Mouse (Mus musculus) limb, embryonic 15.5 days (tissue): ENCODE measurements at regions not wholly inside any gene's neighbourhood (a gene's known extent, or its start where the extent isn't known, plus 50 kb on each side); places are given as distances from the start of the nearest gene placed in this dataset.

ENCODE experiments used
- ATAC-seq: fragments of 200-750 bp; cut with Nextera tagmentation; 2 replicates; pipeline ENCODE4 v1.8.0; 2017; ENCODE audit warnings: low read depth, moderate TSS enrichment; ENCODE audit not compliant: insufficient number of reproducible peaks, low FRiP score, low TSS enrichment
- H3K27ac ChIP-seq: fragments of 300-500 bp; sonication (generic); 2 replicates; pipeline ENCODE4 v1.5.1; 2015; ENCODE audit warnings: moderate library complexity, mild to moderate bottlenecking, inconsistent platforms
- H3K27me3 ChIP-seq: fragments of 300-500 bp; sonication (generic); 2 replicates; pipeline ENCODE4 v1.6.1; 2015; ENCODE audit warnings: inconsistent platforms
- H3K36me3 ChIP-seq: fragments of 300-500 bp; sonication (generic); 2 replicates; pipeline ENCODE4 v1.6.1; 2015; ENCODE audit warnings: inconsistent platforms
- H3K4me1 ChIP-seq: fragments of 300-500 bp; sonication (generic); 2 replicates; pipeline ENCODE4 v1.6.1; 2015; ENCODE audit warnings: inconsistent platforms
- H3K4me2 ChIP-seq: fragments of 300-500 bp; sonication (generic); 2 replicates; pipeline ENCODE4 v1.6.1; 2015; ENCODE audit warnings: mild to moderate bottlenecking, inconsistent platforms
- H3K4me3 ChIP-seq: fragments of 300-500 bp; sonication (generic); 2 replicates; pipeline ENCODE4 v1.5.1; 2015; ENCODE audit warnings: mild to moderate bottlenecking, inconsistent platforms
- H3K9ac ChIP-seq: fragments of 300-500 bp; sonication (generic); 2 replicates; pipeline ENCODE4 v1.6.1; 2015; ENCODE audit warnings: inconsistent platforms
- H3K9me3 ChIP-seq: fragments of 300-500 bp; sonication (generic); 2 replicates; pipeline ENCODE4 v1.6.1; 2016; ENCODE audit warnings: inconsistent platforms
- WGBS: fragments of 180-500 bp; shearing (Covaris S2); methylation state at CpG from one replicate; pipeline ENCODE4 v1.1.7; 2015; 5-methylcytosine and 5-hydroxymethylcytosine counted together

- Histone ChIP-seq H3K4me1 (0 out of 2 replicates have a peak, but pooled peaks cover 6% of the 10 kb centered on the region), H3K9me3 (no peaks in the 10 kb centered on the region), H3K4me3 (no peak overlapping the region), H3K27ac (no peak overlapping the region), H3K4me2 (no peak overlapping the region), H3K36me3 (no peaks in the 10 kb centered on the region), H3K9ac (no peak overlapping the region), H3K27me3 (no peaks in the 10 kb centered on the region)
- no peak for ATAC-seq
- 44% methylated on average over 12 of the region's 12 CpGs for WGBS
Measured at GRCm38 (mm10) chr11:24347225-24347624, 269.4 kb downstream of the Bcl11a start.

- Histone ChIP-seq H3K27me3 (no peaks in the 10 kb centered on the region), H3K27ac (no peak overlapping the region), H3K4me1 (0 out of 2 replicates have a peak, but pooled peaks cover 4% of the 10 kb centered on the region), H3K9ac (no peak overlapping the region), H3K9me3 (no peaks in the 10 kb centered on the region), H3K4me2 (no peak overlapping the region), H3K4me3 (no peak overlapping the region), H3K36me3 (no peaks in the 10 kb centered on the region)
- 51% methylated on average over 4 of the region's 4 CpGs for WGBS
- no peak for ATAC-seq
Measured at GRCm38 (mm10) chr11:24348741-24349140, 270.9 kb downstream of the Bcl11a start.

GRCm38 (mm10) chr11:24349967-24350643 is 272.2 kb downstream of the Bcl11a start:
- H3K36me3 ChIP-seq: no peaks in the 10 kb centered on the region
- no peak overlapping the region for H3K4me3 ChIP-seq
- no peak overlapping the region for H3K4me2 ChIP-seq
- WGBS: 38% methylated on average over 10 of the region's 10 CpGs
- H3K4me1 ChIP-seq: 0 out of 2 replicates have a peak, but pooled peaks cover 4% of the 10 kb centered on the region
- H3K27me3 ChIP-seq: no peaks in the 10 kb centered on the region
- no peak for ATAC-seq
- H3K9ac ChIP-seq: no peak overlapping the region
- no peaks in the 10 kb centered on the region for H3K9me3 ChIP-seq
- H3K27ac ChIP-seq: no peak overlapping the region

DNA sequence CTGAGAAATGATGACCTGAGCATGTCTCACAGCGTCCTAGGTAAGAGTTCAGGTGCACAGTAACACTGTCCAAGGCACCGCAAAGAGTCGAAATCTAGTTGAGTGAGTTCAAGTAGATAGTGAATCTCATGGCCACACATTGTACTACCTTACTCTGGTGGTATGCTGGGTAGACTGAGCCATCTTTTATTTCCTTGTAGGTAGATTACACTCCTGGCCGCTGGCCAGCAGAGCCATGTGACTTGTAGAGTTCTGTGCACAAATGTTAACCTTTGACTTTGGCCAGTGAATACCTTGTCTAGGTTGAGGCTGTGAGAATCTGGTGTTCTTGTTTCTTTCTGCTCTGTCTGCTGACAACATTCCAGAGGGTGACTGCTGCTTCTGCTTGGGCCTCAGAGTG is 273.0 kb downstream of the Bcl11a start:
- H3K4me1 ChIP-seq: 0 out of 2 replicates have a peak, but pooled peaks cover 4% of the 10 kb centered on the region
- no peak overlapping the region for H3K9ac ChIP-seq
- H3K4me3 ChIP-seq: no peak overlapping the region
- ATAC-seq: no peak
- no peaks in the 10 kb centered on the region for H3K9me3 ChIP-seq
- 88% methylated on average over 4 of the region's 4 CpGs for WGBS
- H3K27me3 ChIP-seq: no peaks in the 10 kb centered on the region
- H3K27ac ChIP-seq: no peak overlapping the region
- H3K36me3 ChIP-seq: no peaks in the 10 kb centered on the region
- H3K4me2 ChIP-seq: no peak overlapping the region

DNA sequence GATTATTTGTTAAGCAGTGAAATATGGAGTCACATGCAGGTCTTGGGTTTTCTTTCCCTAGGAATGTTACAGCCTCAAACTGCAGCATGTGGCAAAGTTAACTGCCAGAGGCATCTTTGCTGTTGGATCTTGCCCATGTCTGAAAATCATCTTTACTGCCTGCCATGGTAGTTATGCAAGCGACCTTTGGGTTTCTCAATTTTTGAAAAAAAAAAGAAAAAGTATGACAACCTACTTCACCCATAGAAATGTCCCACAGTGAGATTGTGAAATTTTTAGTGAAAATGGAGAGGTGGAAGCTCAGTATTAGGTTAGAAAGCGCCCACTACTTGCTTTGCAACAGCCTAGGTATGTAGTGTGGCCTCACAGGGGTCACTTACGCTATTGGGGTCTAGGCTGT is 274.2 kb downstream of the Bcl11a start:
- no peak for ATAC-seq
- Histone ChIP-seq H3K4me3 (no peak overlapping the region), H3K27ac (no peak overlapping the region), H3K36me3 (no peaks in the 10 kb centered on the region), H3K4me2 (no peak overlapping the region), H3K9me3 (no peaks in the 10 kb centered on the region), H3K9ac (no peak overlapping the region), H3K4me1 (0 out of 2 replicates have a peak, but pooled peaks cover 4% of the 10 kb centered on the region), H3K27me3 (no peaks in the 10 kb centered on the region)
- whole genome bisulfite sequencing: 70% methylated on average over 3 of the region's 3 CpGs

DNA sequence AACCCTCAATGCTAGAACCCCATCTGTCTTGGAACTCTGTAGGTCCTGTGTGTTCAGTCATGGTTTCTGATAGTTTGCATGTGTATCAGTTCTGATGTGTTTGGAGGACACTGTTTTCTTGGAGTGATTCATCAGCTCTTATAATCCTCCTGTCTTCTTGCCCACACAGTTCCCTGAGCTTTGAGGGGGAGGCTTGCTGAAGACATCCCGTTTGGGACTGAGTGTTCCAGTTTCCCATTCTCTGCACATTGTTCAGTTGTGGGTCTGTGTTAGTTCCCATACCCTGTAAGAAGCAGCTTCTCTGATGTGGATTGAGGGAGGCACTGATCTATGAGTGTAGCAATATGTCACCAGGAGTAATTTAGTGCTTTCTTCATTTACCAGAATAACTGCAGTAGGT is 275.2 kb downstream of the Bcl11a start:
- WGBS: 67% methylated on average over 1 of the region's 1 CpGs
- no peak overlapping the region for H3K9ac ChIP-seq
- no peak overlapping the region for H3K4me3 ChIP-seq
- no peak overlapping the region for H3K27ac ChIP-seq
- no peaks in the 10 kb centered on the region for H3K27me3 ChIP-seq
- H3K4me1 ChIP-seq: 0 out of 2 replicates have a peak, but pooled peaks cover 2% of the 10 kb centered on the region
- ATAC-seq: no peak
- no peaks in the 10 kb centered on the region for H3K36me3 ChIP-seq
- no peak overlapping the region for H3K4me2 ChIP-seq
- H3K9me3 ChIP-seq: no peaks in the 10 kb centered on the region

GRCm38 (mm10) chr11:24357388-24357787 is 279.5 kb downstream of the Bcl11a start:
- Histone ChIP-seq H3K4me2 (no peak overlapping the region), H3K4me3 (no peak overlapping the region), H3K27ac (no peak overlapping the region), H3K9me3 (no peaks in the 10 kb centered on the region), H3K36me3 (no peaks in the 10 kb centered on the region), H3K27me3 (no peaks in the 10 kb centered on the region), H3K9ac (no peak overlapping the region), H3K4me1 (peaks cover 3% of the 10 kb centered on the region)
- WGBS: 82% methylated on average over 1 of the region's 1 CpGs
- no peak for ATAC-seq

DNA sequence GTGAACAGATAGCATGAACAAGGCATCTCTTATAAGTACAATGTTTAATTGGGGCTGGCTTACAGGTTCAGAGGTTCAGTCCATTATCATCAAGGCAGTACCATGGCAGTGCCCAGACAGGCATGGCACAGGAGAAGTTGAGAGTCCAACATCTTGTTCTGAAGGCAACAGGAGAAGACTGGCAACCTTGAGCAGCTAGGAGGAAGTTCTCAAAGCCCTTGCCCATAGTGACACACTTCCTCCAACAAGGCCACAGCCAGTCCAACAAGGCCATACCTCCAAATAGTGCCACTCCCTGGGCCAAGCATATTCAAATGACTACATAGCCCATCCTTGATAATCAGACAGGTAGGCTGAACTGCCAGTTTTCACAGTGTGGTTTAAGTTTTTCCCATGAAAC is 281.2 kb downstream of the Bcl11a start:
- H3K27ac ChIP-seq: no peak overlapping the region
- ATAC-seq: no peak
- no peak overlapping the region for H3K9ac ChIP-seq
- peaks cover 13% of the 10 kb centered on the region for H3K4me1 ChIP-seq
- H3K4me3 ChIP-seq: no peak overlapping the region
- no peaks in the 10 kb centered on the region for H3K36me3 ChIP-seq
- no peak overlapping the region for H3K4me2 ChIP-seq
- H3K27me3 ChIP-seq: no peaks in the 10 kb centered on the region
- H3K9me3 ChIP-seq: no peaks in the 10 kb centered on the region

DNA sequence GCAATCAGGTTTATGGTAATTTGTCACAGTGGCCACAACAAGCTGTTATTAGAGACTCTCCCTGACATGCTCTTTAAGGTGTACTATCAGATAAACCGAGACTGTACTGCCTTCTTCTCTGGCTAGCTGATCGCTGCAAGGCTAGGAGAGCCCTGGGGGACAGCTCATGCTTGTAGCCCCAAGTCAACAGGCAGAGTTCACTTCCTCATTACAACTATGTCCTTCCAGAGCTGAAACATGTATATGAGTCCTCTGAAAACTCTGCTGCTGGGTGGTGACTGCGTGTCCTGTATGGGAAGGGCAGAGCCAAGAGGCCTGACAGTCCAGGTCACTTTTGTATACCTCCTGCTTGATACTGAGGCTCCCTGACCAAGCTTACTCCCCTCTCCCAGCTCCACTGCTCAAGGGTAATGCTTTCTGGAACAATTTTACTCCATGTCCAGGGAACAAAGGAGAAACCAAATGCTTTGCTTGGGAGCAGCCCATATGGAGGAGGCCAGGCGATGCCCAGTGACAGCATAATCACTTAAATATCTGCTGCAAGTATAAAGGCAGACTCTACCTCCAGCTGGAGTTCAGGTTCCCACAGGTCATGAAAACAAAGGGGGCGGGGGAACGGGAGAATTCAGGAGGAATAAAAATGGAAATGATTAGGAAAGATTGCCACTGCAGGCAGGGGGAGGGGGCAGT is 284.3 kb downstream of the Bcl11a start:
- Histone ChIP-seq H3K4me3 (no peak overlapping the region), H3K9ac (no peak overlapping the region), H3K36me3 (no peaks in the 10 kb centered on the region), H3K27me3 (no peaks in the 10 kb centered on the region), H3K4me2 (no peak overlapping the region), H3K4me1 (peaks cover 15% of the 10 kb centered on the region), H3K9me3 (no peaks in the 10 kb centered on the region), H3K27ac (no peak overlapping the region)
- no peak for ATAC-seq
- WGBS: 37% methylated on average over 6 of the region's 6 CpGs

- Histone ChIP-seq H3K4me2 (no peak overlapping the region), H3K4me3 (no peak overlapping the region), H3K27ac (no peak overlapping the region), H3K9me3 (no peaks in the 10 kb centered on the region), H3K9ac (no peak overlapping the region), H3K27me3 (no peaks in the 10 kb centered on the region), H3K36me3 (no peaks in the 10 kb centered on the region), H3K4me1 (peaks cover 15% of the 10 kb centered on the region)
- no peak for ATAC-seq
- WGBS: 37% methylated on average over 2 of the region's 2 CpGs
Measured at GRCm38 (mm10) chr11:24362688-24363035, 284.8 kb downstream of the Bcl11a start.

DNA sequence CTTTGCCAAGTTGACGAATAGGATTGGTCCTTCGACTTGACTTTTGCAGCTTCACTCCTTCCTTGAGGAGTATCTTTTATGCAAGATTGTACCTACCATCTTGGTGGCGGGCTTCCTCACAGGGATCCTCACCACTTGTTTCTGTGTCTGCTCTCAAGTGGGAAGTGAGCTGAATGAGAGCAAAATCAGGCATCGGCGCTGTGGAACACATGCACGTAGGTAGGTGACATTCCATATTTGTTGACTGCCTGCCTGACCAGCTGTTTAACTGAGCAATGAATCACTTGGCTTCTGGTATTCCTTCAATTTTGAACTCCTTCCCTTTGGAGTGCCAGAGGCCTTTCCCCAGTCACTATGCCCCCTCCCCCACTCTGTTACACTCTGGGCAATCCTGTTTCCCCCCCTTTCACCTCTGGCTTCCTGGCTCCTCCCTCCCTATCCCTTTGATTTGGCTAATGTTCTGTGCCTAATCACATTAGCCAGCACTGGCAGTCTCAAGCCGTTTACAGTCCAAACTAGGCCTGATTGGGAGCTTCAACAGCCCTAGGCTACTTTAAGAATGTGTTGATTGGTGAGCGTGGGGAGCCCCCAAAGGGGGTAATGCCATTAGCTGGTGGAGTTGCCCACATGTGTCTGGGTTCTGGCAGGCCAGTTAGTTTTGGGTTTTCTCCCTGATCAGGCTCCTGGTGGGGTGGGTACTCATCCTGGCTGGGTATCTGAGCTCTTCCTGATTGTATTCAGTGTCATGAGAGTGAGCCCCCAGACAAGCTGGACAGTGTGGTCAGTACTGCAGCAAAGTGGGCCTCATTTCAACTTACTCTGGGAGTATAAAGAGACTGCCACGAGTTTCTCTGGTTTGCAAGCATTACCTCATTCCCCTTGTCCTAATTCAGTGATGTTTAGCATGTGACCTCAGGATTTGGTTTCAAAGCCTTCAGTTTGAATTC is 285.8 kb downstream of the Bcl11a start:
- H3K4me3 ChIP-seq: no peak overlapping the region
- H3K27me3 ChIP-seq: no peaks in the 10 kb centered on the region
- no peaks in the 10 kb centered on the region for H3K36me3 ChIP-seq
- H3K4me2 ChIP-seq: no peak overlapping the region
- 45% methylated on average over 9 of the region's 9 CpGs for WGBS
- peaks cover 15% of the 10 kb centered on the region for H3K4me1 ChIP-seq
- no peak overlapping the region for H3K27ac ChIP-seq
- no peak for ATAC-seq
- no peak overlapping the region for H3K9ac ChIP-seq
- no peaks in the 10 kb centered on the region for H3K9me3 ChIP-seq
